Mouse (Mus musculus) gastrocnemius, postnatal 4 days (tissue): Measurements from ENCODE around the gene Slc35c1. TPM values are rescaled to one million over a fixed set of nuclear protein-coding genes. Genes with fewer than 3 reads are reported as not detected.

ENCODE experiments used
- DNase-seq, 2 experiments: peaks; one replicate each; pipeline ENCODE4 v3.0.0; 2021 to 2022; ENCODE audit warnings: low spot score in 2 of 2, mixed read lengths in 2 of 2
- total RNA-seq, 2 experiments: library from RNA; stranded (reverse); gene quantifications; 2 replicates each; pipeline ENCODE4 v1.2.3; 2021

The Slc35c1 gene
- total RNA-seq, 2 experiments from 2014 or later = 7.8 to 9.8 TPM

- peak; percentile 48 to 77 for DNase-seq
These were observed 22.5 kb downstream of the Slc35c1 start for GRCm38 (mm10) chr2:92437875-92438274.

GRCm38 (mm10) chr2:92437366-92437765, 23.0 kb downstream of the Slc35c1 start:
- no peak for DNase-seq

- DNase-seq = no peak
These were observed 25.3 kb downstream of the Slc35c1 start for GRCm38 (mm10) chr2:92435023-92435422.

GRCm38 (mm10) chr2:92434375-92434745, 26.0 kb downstream of the Slc35c1 start:
- no peak for DNase-seq

- DNase-seq = peak; percentile 95 to 98
These were observed 26.6 kb downstream of the Slc35c1 start, which contains the start of gene Cry2 for GRCm38 (mm10) chr2:92433578-92434374. Gene Cry2, minus strand, starts transcription at chr2:92434043.

GRCm38 (mm10) chr2:92432299-92433295, 27.7 kb downstream of the Slc35c1 start:
- peak in 1 of 2 experiments; percentile 71 for DNase-seq

- no peak for DNase-seq
These were observed 28.6 kb downstream of the Slc35c1 start for GRCm38 (mm10) chr2:92431611-92432179.

GRCm38 (mm10) chr2:92430723-92431541, 29.4 kb downstream of the Slc35c1 start:
- peak in 1 of 2 experiments; percentile 60 for DNase-seq

- no peak for DNase-seq
These were observed 30.2 kb downstream of the Slc35c1 start for GRCm38 (mm10) chr2:92430089-92430488.

GRCm38 (mm10) chr2:92427882-92428281, 32.5 kb downstream of the Slc35c1 start:
- DNase-seq = peak in 1 of 2 experiments; percentile 57

GRCm38 (mm10) chr2:92426426-92426825, 33.9 kb downstream of the Slc35c1 start:
- peak in 1 of 2 experiments; percentile 47 for DNase-seq

- DNase-seq = no peak
These were observed 35.0 kb downstream of the Slc35c1 start for GRCm38 (mm10) chr2:92425366-92425765.

- peak in 1 of 2 experiments; percentile 53 for DNase-seq
These were observed 35.7 kb downstream of the Slc35c1 start for GRCm38 (mm10) chr2:92424462-92425308.

- DNase-seq = peak; percentile 71 to 85
These were observed 36.5 kb downstream of the Slc35c1 start for GRCm38 (mm10) chr2:92423702-92424461.

- DNase-seq = no peak
These were observed 37.2 kb downstream of the Slc35c1 start for GRCm38 (mm10) chr2:92423156-92423555.

- DNase-seq = no peak
These were observed 37.8 kb downstream of the Slc35c1 start for GRCm38 (mm10) chr2:92422388-92423135.

- no peak for DNase-seq
These were observed 38.5 kb downstream of the Slc35c1 start for GRCm38 (mm10) chr2:92421723-92422387.
